Mouse (Mus musculus): ENCODE results near the gene Rnaset2a. TPM values are rescaled to one million over a fixed set of nuclear protein-coding genes. Genes with fewer than 3 reads are reported as not detected.
"Not testable (repeated sequence)": the region's sequence is repeated elsewhere in the genome, so short reads cannot be mapped to it uniquely, and the experiment has no call there.

Gene Rnaset2a
- total and polyA plus RNA-seq, 3 experiments, result 11.6 to 26.5 (median 22.7) TPM

- H3K36me3 ChIP-seq (replicated peaks); ATAC-seq (ENCODE audit: extremely low read depth, insufficient number of reproducible peaks, low FRiP score, poor library complexity, severe bottlenecking); H3K27me3 ChIP-seq (ENCODE audit: insufficient read depth, low read length); H3K9me3 ChIP-seq (replicated peaks); H3K4me3 ChIP-seq (ENCODE audit: low read depth, low read length); DNase-seq (ENCODE audit: low spot score); H3K4me1 ChIP-seq (ENCODE audit: insufficient read depth, low read depth, low read length): not testable (repeated sequence)
Measured at GRCm38 (mm10) chr17:8155982-8156381, 8.1 kb upstream of the Rnaset2a start.

- not testable (repeated sequence) for H3K27me3 ChIP-seq (ENCODE audit: insufficient read depth, low read length); ATAC-seq (ENCODE audit: extremely low read depth, insufficient number of reproducible peaks, low FRiP score, poor library complexity, severe bottlenecking); DNase-seq (ENCODE audit: low spot score); H3K4me3 ChIP-seq (ENCODE audit: low read depth, low read length); H3K4me1 ChIP-seq (ENCODE audit: insufficient read depth, low read depth, low read length); H3K36me3 ChIP-seq (replicated peaks); H3K9me3 ChIP-seq (replicated peaks)
Measured at GRCm38 (mm10) chr17:8155010-8155409, 7.1 kb upstream of the Rnaset2a start.

- H3K4me1 ChIP-seq (ENCODE audit: insufficient read depth, low read depth, low read length); DNase-seq (ENCODE audit: low spot score); ATAC-seq (ENCODE audit: extremely low read depth, insufficient number of reproducible peaks, low FRiP score, poor library complexity, severe bottlenecking); H3K27me3 ChIP-seq (ENCODE audit: insufficient read depth, low read length); H3K9me3 ChIP-seq (replicated peaks); H3K36me3 ChIP-seq (replicated peaks); H3K4me3 ChIP-seq (ENCODE audit: low read depth, low read length): not testable (repeated sequence)
Measured at GRCm38 (mm10) chr17:8146931-8147330, 966 bp downstream of the Rnaset2a start.

- not testable (repeated sequence) for H3K36me3 ChIP-seq (replicated peaks); ATAC-seq (ENCODE audit: extremely low read depth, insufficient number of reproducible peaks, low FRiP score, poor library complexity, severe bottlenecking); DNase-seq (ENCODE audit: low spot score); H3K9me3 ChIP-seq (replicated peaks); H3K4me1 ChIP-seq (ENCODE audit: insufficient read depth, low read depth, low read length); H3K4me3 ChIP-seq (ENCODE audit: low read depth, low read length); H3K27me3 ChIP-seq (ENCODE audit: insufficient read depth, low read length)
Measured at GRCm38 (mm10) chr17:8143802-8144673, 3.9 kb downstream of the Rnaset2a start.

GRCm38 (mm10) chr17:8140210-8140609 is 7.7 kb downstream of the Rnaset2a start:
- DNase-seq (ENCODE audit: low spot score), result not testable (repeated sequence)

GRCm38 (mm10) chr17:8138116-8138515 is 9.8 kb downstream of the Rnaset2a start:
- H3K4me1 ChIP-seq (ENCODE audit: insufficient read depth, low read depth, low read length); H3K4me3 ChIP-seq (ENCODE audit: low read depth, low read length); H3K36me3 ChIP-seq (replicated peaks); ATAC-seq (ENCODE audit: extremely low read depth, insufficient number of reproducible peaks, low FRiP score, poor library complexity, severe bottlenecking); H3K9me3 ChIP-seq (replicated peaks); H3K27me3 ChIP-seq (ENCODE audit: insufficient read depth, low read length); DNase-seq (ENCODE audit: low spot score): not testable (repeated sequence)

More at GRCm38 (mm10) chr17:8140210-8140609, 7.7 kb downstream of the Rnaset2a start:
- not testable (repeated sequence) for H3K4me1 ChIP-seq (ENCODE audit: insufficient read depth, low read depth, low read length); H3K4me3 ChIP-seq (ENCODE audit: low read depth, low read length); H3K9me3 ChIP-seq (replicated peaks); ATAC-seq (ENCODE audit: extremely low read depth, insufficient number of reproducible peaks, low FRiP score, poor library complexity, severe bottlenecking); H3K27me3 ChIP-seq (ENCODE audit: insufficient read depth, low read length); H3K36me3 ChIP-seq (replicated peaks)

GRCm38 (mm10) chr17:8130849-8131248 is 17.0 kb downstream of the Rnaset2a start:
- H3K36me3 ChIP-seq (replicated peaks); ATAC-seq (ENCODE audit: extremely low read depth, insufficient number of reproducible peaks, low FRiP score, poor library complexity, severe bottlenecking); DNase-seq (ENCODE audit: low spot score): not testable (repeated sequence)

GRCm38 (mm10) chr17:8129578-8129977 is 18.3 kb downstream of the Rnaset2a start:
- H3K27me3 ChIP-seq (ENCODE audit: insufficient read depth, low read length); H3K4me1 ChIP-seq (ENCODE audit: insufficient read depth, low read depth, low read length); H3K36me3 ChIP-seq (replicated peaks); DNase-seq (ENCODE audit: low spot score); H3K4me3 ChIP-seq (ENCODE audit: low read depth, low read length); ATAC-seq (ENCODE audit: extremely low read depth, insufficient number of reproducible peaks, low FRiP score, poor library complexity, severe bottlenecking); H3K9me3 ChIP-seq (replicated peaks): not testable (repeated sequence)

More at GRCm38 (mm10) chr17:8130849-8131248, 17.0 kb downstream of the Rnaset2a start:
- H3K4me1 ChIP-seq (ENCODE audit: insufficient read depth, low read depth, low read length); H3K9me3 ChIP-seq (replicated peaks); H3K4me3 ChIP-seq (ENCODE audit: low read depth, low read length); H3K27me3 ChIP-seq (ENCODE audit: insufficient read depth, low read length): not testable (repeated sequence)

GRCm38 (mm10) chr17:8128326-8128993 is 19.4 kb downstream of the Rnaset2a start:
- ATAC-seq (ENCODE audit: extremely low read depth, insufficient number of reproducible peaks, low FRiP score, poor library complexity, severe bottlenecking); H3K36me3 ChIP-seq (replicated peaks); DNase-seq (ENCODE audit: low spot score); H3K27me3 ChIP-seq (ENCODE audit: insufficient read depth, low read length); H3K4me3 ChIP-seq (ENCODE audit: low read depth, low read length); H3K9me3 ChIP-seq (replicated peaks); H3K4me1 ChIP-seq (ENCODE audit: insufficient read depth, low read depth, low read length): not testable (repeated sequence)

GRCm38 (mm10) chr17:8124586-8124985 is 23.3 kb downstream of the Rnaset2a start:
- not testable (repeated sequence) for DNase-seq (ENCODE audit: low spot score); ATAC-seq (ENCODE audit: extremely low read depth, insufficient number of reproducible peaks, low FRiP score, poor library complexity, severe bottlenecking); H3K27me3 ChIP-seq (ENCODE audit: insufficient read depth, low read length); H3K4me1 ChIP-seq (ENCODE audit: insufficient read depth, low read depth, low read length); H3K36me3 ChIP-seq (replicated peaks); H3K4me3 ChIP-seq (ENCODE audit: low read depth, low read length); H3K9me3 ChIP-seq (replicated peaks)

- H3K4me3 ChIP-seq (ENCODE audit: low read depth, low read length); H3K36me3 ChIP-seq (replicated peaks); H3K9me3 ChIP-seq (replicated peaks); H3K4me1 ChIP-seq (ENCODE audit: insufficient read depth, low read depth, low read length); ATAC-seq (ENCODE audit: extremely low read depth, insufficient number of reproducible peaks, low FRiP score, poor library complexity, severe bottlenecking); DNase-seq (ENCODE audit: low spot score); H3K27me3 ChIP-seq (ENCODE audit: insufficient read depth, low read length): not testable (repeated sequence)
Measured at GRCm38 (mm10) chr17:8122974-8123373, 24.9 kb downstream of the Rnaset2a start.

- not testable (repeated sequence) for H3K4me1 ChIP-seq (ENCODE audit: insufficient read depth, low read depth, low read length); H3K36me3 ChIP-seq (replicated peaks); ATAC-seq (ENCODE audit: extremely low read depth, insufficient number of reproducible peaks, low FRiP score, poor library complexity, severe bottlenecking); DNase-seq (ENCODE audit: low spot score); H3K9me3 ChIP-seq (replicated peaks); H3K27me3 ChIP-seq (ENCODE audit: insufficient read depth, low read length); H3K4me3 ChIP-seq (ENCODE audit: low read depth, low read length)
Measured at GRCm38 (mm10) chr17:8116928-8117327, 31.0 kb downstream of the Rnaset2a start.
